Mouse (Mus musculus) spleen, postnatal 36 days (tissue): Measurements from ENCODE around the gene Arhgef18.

Experiments used
- DNase-seq, 2 experiments: peaks; one replicate each; pipeline ENCODE4 v3.0.0; 2022; ENCODE audit warnings: low spot score in 2 of 2, mixed read lengths in 1 of 2

Arhgef18 gene

GRCm38 (mm10) chr8:3395246-3395645, 2.4 kb downstream of the Arhgef18 start:
- no peak for DNase-seq

GRCm38 (mm10) chr8:3397597-3397996, 4.8 kb downstream of the Arhgef18 start:
- DNase-seq: no peak

- no peak for DNase-seq
Observed at GRCm38 (mm10) chr8:3400509-3400908, 7.7 kb downstream of the Arhgef18 start.

GRCm38 (mm10) chr8:3407417-3407816, 14.6 kb downstream of the Arhgef18 start:
- DNase-seq: no peak

GRCm38 (mm10) chr8:3411085-3411484, 18.3 kb downstream of the Arhgef18 start:
- no peak for DNase-seq

GRCm38 (mm10) chr8:3411901-3412301, 19.1 kb downstream of the Arhgef18 start:
- peak in 1 of 2 experiments; percentile 12 for DNase-seq

- no peak for DNase-seq
Observed at GRCm38 (mm10) chr8:3412816-3413215, 20.0 kb downstream of the Arhgef18 start.

- DNase-seq: no peak
Observed at GRCm38 (mm10) chr8:3414639-3415190, 21.9 kb downstream of the Arhgef18 start.

GRCm38 (mm10) chr8:3415259-3415658, 22.5 kb downstream of the Arhgef18 start:
- no peak for DNase-seq

- no peak for DNase-seq
Observed at GRCm38 (mm10) chr8:3415661-3416060, 22.9 kb downstream of the Arhgef18 start.

GRCm38 (mm10) chr8:3416846-3417245, 24.0 kb downstream of the Arhgef18 start:
- DNase-seq: no peak

GRCm38 (mm10) chr8:3417455-3417854, 24.6 kb downstream of the Arhgef18 start:
- no peak for DNase-seq

GRCm38 (mm10) chr8:3418101-3418500, 25.3 kb downstream of the Arhgef18 start:
- no peak for DNase-seq

- DNase-seq: no peak
Observed at GRCm38 (mm10) chr8:3420105-3420706, 27.4 kb downstream of the Arhgef18 start.

- DNase-seq: no peak
Observed at GRCm38 (mm10) chr8:3421507-3421906, 28.7 kb downstream of the Arhgef18 start.

- no peak for DNase-seq
Observed at GRCm38 (mm10) chr8:3425217-3425616, 32.4 kb downstream of the Arhgef18 start.

- no peak for DNase-seq
Observed at GRCm38 (mm10) chr8:3426211-3426610, 33.4 kb downstream of the Arhgef18 start.

GRCm38 (mm10) chr8:3428426-3428825, 35.6 kb downstream of the Arhgef18 start:
- no peak for DNase-seq

- DNase-seq: no peak
Observed at GRCm38 (mm10) chr8:3429966-3430365, 37.2 kb downstream of the Arhgef18 start.

GRCm38 (mm10) chr8:3431113-3431512, 38.3 kb downstream of the Arhgef18 start:
- no peak for DNase-seq

- no peak for DNase-seq
Observed at GRCm38 (mm10) chr8:3436492-3436891, 43.7 kb downstream of the Arhgef18 start.

- no peak for DNase-seq
Observed at GRCm38 (mm10) chr8:3439510-3439909, 46.7 kb downstream of the Arhgef18 start.

- no peak for DNase-seq
Observed at GRCm38 (mm10) chr8:3449226-3449625, 56.4 kb downstream of the Arhgef18 start.

GRCm38 (mm10) chr8:3450670-3451069, 57.9 kb downstream of the Arhgef18 start:
- DNase-seq: no peak
